Mouse (Mus musculus): Measurements from ENCODE around the gene Ugt1a10. TPM values are rescaled to one million over a fixed set of nuclear protein-coding genes. Genes with fewer than 3 reads are reported as not detected.

The Ugt1a10 gene
- polyA plus RNA-seq, 1 experiment from 2014 or later: not detected

Small RNAs within 50 kb of the gene (microRNA-seq; reads per million reads assigned to microRNA genes)
- gene Gm25198: not detected

Other genes with a start within 250 kb of the Ugt1a10 start
- 31.0 and 35.1 TPM in 2 replicates for gene Dgkd, start 202.1 kb upstream of the Ugt1a10 start, polyA plus RNA-seq (2014; fragmentation: Nextera tagmentation; extraction: Ambion mirVana)
- 41.9 and 43.9 TPM in 2 replicates for gene Usp40, start 46.8 kb upstream of the Ugt1a10 start, polyA plus RNA-seq (2014; fragmentation: Nextera tagmentation; extraction: Ambion mirVana)
- gene Ugt1a9, start 15.4 kb downstream of the Ugt1a10 start, polyA plus RNA-seq (2014; fragmentation: Nextera tagmentation; extraction: Ambion mirVana): 0.46 and 0.67 TPM in 2 replicates
- not detected in 2 replicates for gene Ugt1a8, start 32.4 kb downstream of the Ugt1a10 start, polyA plus RNA-seq (2014; fragmentation: Nextera tagmentation; extraction: Ambion mirVana)
- 3.0 and 4.7 TPM in 2 replicates for gene Ugt1a7c, start 39.7 kb downstream of the Ugt1a10 start, polyA plus RNA-seq (2014; fragmentation: Nextera tagmentation; extraction: Ambion mirVana)
- 2.0 and 3.0 TPM in 2 replicates for gene Ugt1a6b, start 47.9 kb downstream of the Ugt1a10 start, polyA plus RNA-seq (2014; fragmentation: Nextera tagmentation; extraction: Ambion mirVana)
- 23.8 and 25.4 TPM in 2 replicates for gene Ugt1a6a, start 79.4 kb downstream of the Ugt1a10 start, polyA plus RNA-seq (2014; fragmentation: Nextera tagmentation; extraction: Ambion mirVana)
- 0.28 TPM in 1 of 2 replicates, not detected in the other for gene Ugt1a5, start 110.6 kb downstream of the Ugt1a10 start, polyA plus RNA-seq (2014; fragmentation: Nextera tagmentation; extraction: Ambion mirVana)
- 0.28 and 0.69 TPM in 2 replicates for gene Ugt1a2, start 145.2 kb downstream of the Ugt1a10 start, polyA plus RNA-seq (2014; fragmentation: Nextera tagmentation; extraction: Ambion mirVana)
- 8.7 and 9.4 TPM in 2 replicates for gene Dnajb3, start 150.4 kb downstream of the Ugt1a10 start, polyA plus RNA-seq (2014; fragmentation: Nextera tagmentation; extraction: Ambion mirVana)
- gene Ugt1a1, start 156.6 kb downstream of the Ugt1a10 start, polyA plus RNA-seq (2014; fragmentation: Nextera tagmentation; extraction: Ambion mirVana): 0.33 and 1.3 TPM in 2 replicates
- gene Mroh2a, start 171.6 kb downstream of the Ugt1a10 start, polyA plus RNA-seq (2014; fragmentation: Nextera tagmentation; extraction: Ambion mirVana): 1.7 and 1.9 TPM in 2 replicates
- 202 and 211 TPM in 2 replicates for gene Hjurp, start 222.2 kb downstream of the Ugt1a10 start, polyA plus RNA-seq (2014; fragmentation: Nextera tagmentation; extraction: Ambion mirVana)
- not detected in 2 replicates for gene Trpm8, start 222.3 kb downstream of the Ugt1a10 start, polyA plus RNA-seq (2014; fragmentation: Nextera tagmentation; extraction: Ambion mirVana)

Data from stomach, embryonic 14.5 days (tissue).